Mouse (Mus musculus): ENCODE data around the gene Lrrc4. TPM values are rescaled to one million over a fixed set of nuclear protein-coding genes. Genes with fewer than 3 reads are reported as not detected.

Lrrc4 gene
- total RNA-seq, 2 experiments from 2014 or later = not detected

- no peak for ATAC-seq (replicated peaks; ENCODE audit: poor library complexity, severe bottlenecking)
Measured at GRCm38 (mm10) chr6:28692659-28693058, 138.9 kb downstream of the Lrrc4 start.

DNA sequence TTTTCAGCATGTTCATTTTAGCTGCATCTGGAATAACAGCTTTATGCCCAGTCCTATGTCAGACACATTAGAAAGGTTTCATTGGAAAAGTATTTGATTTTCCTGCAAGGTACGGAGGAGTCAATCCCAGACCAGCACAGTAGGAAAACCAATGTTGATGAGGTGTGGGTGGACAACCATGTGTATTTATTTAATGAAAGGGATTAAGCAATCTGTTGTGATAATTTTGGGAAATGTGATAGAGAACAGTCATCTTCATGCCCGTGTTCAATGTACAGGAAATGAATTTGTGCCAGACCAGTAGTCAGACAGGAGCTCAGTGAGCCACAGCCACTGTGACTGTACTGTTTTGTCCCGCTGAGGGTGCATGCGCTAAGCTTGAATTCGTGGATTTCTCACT lies 143.8 kb downstream of the Lrrc4 start:
- ATAC-seq (replicated peaks; ENCODE audit: poor library complexity, severe bottlenecking) = no peak

DNA sequence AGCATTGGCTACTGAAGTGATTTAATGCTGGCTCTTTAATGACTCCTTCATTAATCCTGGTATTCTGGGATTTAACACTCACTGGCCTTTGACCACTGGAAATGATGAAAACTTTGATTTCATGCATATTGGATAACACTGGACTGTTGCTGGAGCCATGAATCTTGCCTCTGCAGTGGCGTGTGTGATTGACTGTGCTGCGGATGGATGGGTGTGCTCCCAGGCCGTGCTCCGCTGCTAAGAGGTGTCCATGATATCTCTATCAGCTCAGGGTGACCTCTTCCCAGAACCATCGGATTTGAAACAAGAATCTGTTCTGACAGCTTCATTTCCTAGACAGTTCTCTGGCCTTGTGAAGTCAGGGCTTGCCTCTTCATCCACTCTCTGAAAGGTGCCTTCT lies 145.8 kb downstream of the Lrrc4 start:
- no peak for ATAC-seq (replicated peaks; ENCODE audit: poor library complexity, severe bottlenecking)

- no peak for ATAC-seq (replicated peaks; ENCODE audit: poor library complexity, severe bottlenecking)
Measured at GRCm38 (mm10) chr6:28685052-28685451, 146.5 kb downstream of the Lrrc4 start.

DNA sequence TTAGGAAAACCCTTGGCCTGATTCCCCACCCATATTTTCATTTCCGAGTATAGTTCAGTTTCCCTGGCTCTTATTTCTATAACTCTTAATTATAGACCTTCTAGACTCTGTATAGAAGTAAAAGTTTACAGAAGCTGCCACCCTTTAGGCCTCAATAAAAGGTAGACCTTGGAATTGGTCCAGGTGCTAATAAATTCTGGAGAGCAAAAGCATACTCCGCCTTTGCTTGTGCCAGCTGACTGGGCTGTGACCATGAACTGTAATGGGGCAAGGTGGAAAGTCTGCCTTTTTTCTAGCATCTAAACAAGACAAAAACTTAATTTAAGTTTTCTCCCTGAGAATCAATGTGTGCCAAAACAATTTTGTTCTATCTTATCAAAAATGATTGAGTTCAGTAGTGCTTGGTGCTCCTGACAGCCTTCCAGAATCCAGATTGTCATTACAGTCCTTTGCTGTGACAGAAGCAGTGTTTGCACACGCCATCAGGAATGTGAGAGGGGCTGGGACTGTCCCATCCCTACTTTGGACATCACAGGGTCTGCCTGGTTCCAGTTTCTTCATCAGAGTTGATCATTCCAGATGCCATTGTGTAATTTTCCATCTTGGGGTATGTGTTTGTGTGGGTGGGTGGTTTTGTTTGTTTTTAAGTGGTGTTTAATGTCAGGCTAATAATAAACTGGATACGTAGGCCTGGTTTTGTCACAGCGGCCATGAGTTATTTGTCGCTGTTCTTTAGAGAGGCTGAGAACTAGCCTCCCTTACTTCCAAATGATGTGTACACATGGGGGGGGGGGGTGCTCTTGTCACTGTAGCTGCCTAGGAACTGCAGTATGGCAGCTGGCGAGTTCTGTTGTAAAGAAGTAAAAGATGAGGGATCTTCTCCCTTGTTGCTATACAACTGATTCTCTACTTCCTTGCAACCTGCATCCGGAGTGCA lies 149.8 kb downstream of the Lrrc4 start:
- no peak for ATAC-seq (replicated peaks; ENCODE audit: poor library complexity, severe bottlenecking)

DNA sequence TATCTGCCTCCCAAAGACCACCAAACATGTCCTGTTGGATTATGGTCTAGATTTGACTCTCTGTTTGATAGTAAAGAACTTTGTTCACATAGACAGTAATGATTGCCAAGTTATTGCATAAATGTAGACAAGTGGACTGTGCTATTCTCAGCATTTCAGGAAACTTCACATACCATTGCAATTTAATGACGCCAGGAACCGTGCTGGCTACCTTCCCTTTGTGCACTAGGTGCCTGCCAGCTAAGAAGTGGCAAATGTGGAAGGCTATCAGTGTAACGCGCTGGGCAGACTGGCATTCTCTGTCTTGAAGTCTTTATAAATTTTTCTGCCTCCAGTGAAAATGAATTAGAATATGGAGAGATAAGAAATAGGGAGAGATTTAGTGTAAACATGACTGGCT lies 151.0 kb downstream of the Lrrc4 start:
- ATAC-seq (replicated peaks; ENCODE audit: poor library complexity, severe bottlenecking) = no peak

DNA sequence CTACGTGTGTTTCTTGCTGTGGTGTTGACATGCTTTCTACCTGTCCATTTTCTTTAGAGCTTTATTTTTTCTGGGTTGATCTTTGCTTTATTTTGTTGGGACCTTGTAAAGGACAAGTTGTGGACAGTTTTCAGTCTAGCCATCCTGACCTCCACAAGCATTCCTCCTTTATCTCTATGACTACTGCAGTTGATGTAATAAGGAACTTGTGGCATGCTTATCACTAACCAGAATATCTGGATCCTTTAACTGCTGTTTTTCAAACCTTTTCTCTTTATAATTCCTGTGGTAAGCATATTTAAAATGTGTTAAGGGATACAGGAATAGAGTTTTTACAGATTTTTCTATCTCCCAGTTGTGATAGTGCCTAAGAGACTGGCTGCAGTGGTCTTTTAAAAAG lies 152.7 kb downstream of the Lrrc4 start:
- ATAC-seq (replicated peaks; ENCODE audit: poor library complexity, severe bottlenecking) = no peak

GRCm38 (mm10) chr6:28674686-28675085 lies 156.9 kb downstream of the Lrrc4 start:
- ATAC-seq (replicated peaks; ENCODE audit: poor library complexity, severe bottlenecking) = no peak

- no peak for ATAC-seq (replicated peaks; ENCODE audit: poor library complexity, severe bottlenecking)
Measured at GRCm38 (mm10) chr6:28672388-28672787, 159.2 kb downstream of the Lrrc4 start.

- ATAC-seq (replicated peaks; ENCODE audit: poor library complexity, severe bottlenecking) = no peak
Measured at GRCm38 (mm10) chr6:28669251-28669650, 162.3 kb downstream of the Lrrc4 start.

DNA sequence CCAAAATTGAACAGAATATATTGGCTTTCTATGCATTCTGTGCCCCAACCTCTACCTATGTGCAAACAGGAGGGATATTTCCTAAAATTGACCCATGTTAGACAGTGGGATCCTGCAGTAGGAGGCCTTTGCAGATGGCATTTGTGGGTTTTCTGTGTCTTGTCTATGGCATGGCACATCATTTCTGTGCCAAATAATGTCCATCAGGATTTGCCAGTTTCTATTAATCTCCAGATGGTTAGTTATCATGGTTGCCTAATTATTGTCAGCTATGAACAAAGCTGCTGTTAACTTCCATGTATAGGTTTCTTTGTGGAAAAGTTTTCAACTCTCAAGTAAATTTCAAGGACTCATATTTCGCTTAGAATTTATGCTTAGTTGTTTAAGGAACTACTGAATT lies 164.0 kb downstream of the Lrrc4 start:
- no peak for ATAC-seq (replicated peaks; ENCODE audit: poor library complexity, severe bottlenecking)

GRCm38 (mm10) chr6:28664716-28665115 lies 166.8 kb downstream of the Lrrc4 start:
- ATAC-seq (replicated peaks; ENCODE audit: poor library complexity, severe bottlenecking) = no peak

DNA sequence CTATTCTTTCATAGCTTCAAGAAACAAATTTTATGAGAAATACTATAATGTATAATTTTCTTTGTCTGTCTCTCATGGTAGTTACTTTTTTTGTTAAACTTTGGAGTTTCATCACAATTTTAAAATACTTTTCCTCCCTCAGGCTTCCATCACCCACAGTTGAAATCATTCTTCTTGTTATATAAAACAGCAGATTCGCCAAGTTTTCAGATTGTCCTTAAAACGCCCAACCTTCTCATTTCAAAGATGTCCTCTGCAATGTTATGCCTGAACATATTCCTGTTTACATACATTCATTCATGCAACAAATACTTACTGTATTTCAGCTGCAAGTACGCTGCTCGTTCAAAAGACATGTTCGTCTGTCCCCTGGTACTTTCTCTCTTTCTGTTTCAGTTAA lies 167.9 kb downstream of the Lrrc4 start:
- ATAC-seq (replicated peaks; ENCODE audit: poor library complexity, severe bottlenecking) = no peak

- ATAC-seq (replicated peaks; ENCODE audit: poor library complexity, severe bottlenecking) = no peak
Measured at GRCm38 (mm10) chr6:28663004-28663403, 168.5 kb downstream of the Lrrc4 start.

GRCm38 (mm10) chr6:28656511-28656910 lies 175.0 kb downstream of the Lrrc4 start:
- no peak for ATAC-seq (replicated peaks; ENCODE audit: poor library complexity, severe bottlenecking)

DNA sequence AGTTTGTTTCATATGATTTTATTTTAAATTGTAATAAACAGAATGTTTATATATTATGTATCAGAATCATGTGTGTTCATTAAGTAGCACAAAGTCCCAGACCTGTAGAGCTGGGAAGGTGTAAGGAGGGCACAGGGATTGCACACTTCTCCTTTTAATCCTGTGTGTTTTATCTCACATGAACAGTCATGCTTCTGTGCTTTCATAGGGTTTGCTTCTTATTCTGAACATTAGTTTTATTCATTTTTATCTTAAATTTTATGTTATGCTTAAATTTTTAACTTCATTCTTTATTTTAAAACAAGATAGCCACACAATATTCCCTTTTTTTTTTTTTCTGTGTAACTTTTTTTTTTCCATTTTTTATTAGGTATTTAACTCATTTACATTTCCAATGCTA lies 186.3 kb downstream of the Lrrc4 start:
- no peak for ATAC-seq (replicated peaks; ENCODE audit: poor library complexity, severe bottlenecking)

DNA sequence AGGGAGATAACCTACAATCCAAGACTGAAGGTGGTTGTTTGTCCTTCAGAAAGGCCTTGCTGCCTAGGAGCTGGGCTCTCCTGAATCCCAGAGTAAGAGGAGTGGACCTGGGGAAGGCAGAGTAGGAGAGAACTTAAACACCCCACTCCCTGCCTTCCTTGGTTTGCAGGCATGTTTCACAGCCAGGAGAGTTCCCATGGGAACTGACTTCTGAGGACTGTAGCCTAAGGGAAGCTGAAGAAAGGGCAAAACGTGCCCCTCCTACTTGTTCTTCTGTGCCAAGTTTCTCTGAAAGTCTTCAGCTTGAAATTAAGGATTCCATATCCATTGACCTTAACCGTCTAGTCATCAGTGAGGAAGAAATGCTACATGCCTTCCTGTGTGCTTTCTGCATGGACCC lies 188.6 kb downstream of the Lrrc4 start:
- no peak for ATAC-seq (replicated peaks; ENCODE audit: poor library complexity, severe bottlenecking)

GRCm38 (mm10) chr6:28640088-28640487 lies 191.5 kb downstream of the Lrrc4 start:
- no peak for ATAC-seq (replicated peaks; ENCODE audit: poor library complexity, severe bottlenecking)

- ATAC-seq (replicated peaks; ENCODE audit: poor library complexity, severe bottlenecking) = no peak
Measured at GRCm38 (mm10) chr6:28635531-28636348, 195.8 kb downstream of the Lrrc4 start.

DNA sequence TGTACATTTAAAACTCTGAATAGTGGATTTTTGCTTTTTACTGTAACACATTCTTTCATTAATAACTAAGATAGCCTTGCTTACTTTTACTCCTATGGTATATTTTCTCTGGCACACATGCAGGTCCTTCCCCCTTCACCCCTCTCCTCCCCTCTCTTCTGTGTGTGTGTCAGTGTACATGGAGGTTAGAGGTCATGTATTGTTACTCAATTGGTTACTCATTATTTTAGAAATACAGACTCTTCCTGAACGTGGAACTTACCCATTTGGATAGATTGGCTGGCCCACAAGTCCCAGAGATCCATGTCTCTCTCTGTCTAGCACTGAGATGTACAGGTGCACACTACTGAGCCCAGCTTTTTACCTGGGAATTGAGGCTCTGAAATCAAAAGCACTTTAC lies 196.5 kb downstream of the Lrrc4 start:
- no peak for ATAC-seq (replicated peaks; ENCODE audit: poor library complexity, severe bottlenecking)

DNA sequence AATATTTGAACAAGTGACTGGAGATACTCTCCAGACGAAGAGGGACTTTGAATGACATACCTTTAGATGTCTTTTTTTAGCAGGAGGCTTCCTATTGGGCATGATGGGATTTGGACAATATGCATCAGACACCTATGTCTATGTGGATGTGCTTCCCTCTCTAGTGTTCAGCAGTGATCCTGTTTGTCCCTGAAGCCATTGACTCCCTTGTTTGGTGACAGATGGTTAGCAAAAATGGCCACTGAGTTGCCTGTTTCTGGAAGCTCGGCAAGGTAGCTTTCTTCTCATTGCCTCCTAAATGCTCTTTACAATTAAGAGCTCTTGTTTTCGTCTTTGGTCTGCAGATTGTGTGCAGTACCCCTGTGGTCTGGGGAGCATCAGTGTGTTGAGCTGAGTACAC lies 197.9 kb downstream of the Lrrc4 start:
- ATAC-seq (replicated peaks; ENCODE audit: poor library complexity, severe bottlenecking) = no peak

Data from granulocyte monocyte progenitor cell, adult 5-6 weeks (primary cell).